Mouse (Mus musculus): Measurements from ENCODE around the gene Igf1r.

- TF ChIP-seq CTCF (IDR thresholded peaks at IDR 0.05; ENCODE audit: extremely low read depth, insufficient read depth, low read length): no peak
- TF ChIP-seq POLR2A (IDR thresholded peaks at IDR 0.05; ENCODE audit: extremely low read depth, insufficient read depth, low read length): no peak
Observed at GRCm38 (mm10) chr7:68172776-68173175, 220.1 kb downstream of the Igf1r start.

All from cortical plate, adult 2 months (tissue).